Mouse (Mus musculus): ENCODE results near the gene Cers5.

GRCm38 (mm10) chr15:99813639-99814038, 41.0 kb upstream of the Cers5 start:
- TF ChIP-seq CTCF (IDR thresholded peaks at IDR 0.05; ENCODE audit: insufficient read depth, low read length) (no peak), POLR2A (IDR thresholded peaks at IDR 0.05; ENCODE audit: borderline replicate concordance, extremely low read depth, low read depth, low read length) (no peak)
